Mouse (Mus musculus) cerebellum, adult (tissue): ENCODE measurements at regions not wholly inside any gene's neighbourhood (a gene's known extent, or its start where the extent isn't known, plus 50 kb on each side); places are given as distances from the start of the nearest gene placed in this dataset.

Experiments
- ATAC-seq: cut with Nextera tagmentation; 2 replicates; pipeline ENCODE4 v1.9.2; 2017; ENCODE audit warnings: mild to moderate bottlenecking, moderate library complexity, mixed read lengths; ENCODE audit not compliant: insufficient number of reproducible peaks, low FRiP score, low TSS enrichment

- no peak for ATAC-seq
These were observed 142.5 kb upstream of the Jmjd1c start for GRCm38 (mm10) chr10:66953248-66953975.

- ATAC-seq: no peak
These were observed 141.9 kb upstream of the Jmjd1c start for GRCm38 (mm10) chr10:66953976-66954505.

- no peak for ATAC-seq
These were observed 140.5 kb upstream of the Jmjd1c start for GRCm38 (mm10) chr10:66955430-66955829.

GRCm38 (mm10) chr10:66956619-66957018 lies 139.3 kb upstream of the Jmjd1c start:
- no peak for ATAC-seq

GRCm38 (mm10) chr10:66957373-66957772 lies 138.6 kb upstream of the Jmjd1c start:
- ATAC-seq: no peak
